Mouse (Mus musculus) spleen, adult 2 months (tissue): Measurements from ENCODE around the gene Chka.

ENCODE experiments used
- CTCF ChIP-seq: fragments of 200-500 bp; IDR thresholded peaks from 2 replicates; pipeline ENCODE4 v1.5.1; 2011; ENCODE audit warnings: mild to moderate bottlenecking, inconsistent platforms; ENCODE audit not compliant: insufficient read depth, insufficient read length, insufficient replicate concordance; ENCODE audit errors: extremely low read depth
- POLR2A ChIP-seq: fragments of 200-500 bp; IDR thresholded peaks from 2 replicates; pipeline ENCODE4 v1.6.1; 2011; ENCODE audit warnings: low read depth, low read length, inconsistent platforms

DNA sequence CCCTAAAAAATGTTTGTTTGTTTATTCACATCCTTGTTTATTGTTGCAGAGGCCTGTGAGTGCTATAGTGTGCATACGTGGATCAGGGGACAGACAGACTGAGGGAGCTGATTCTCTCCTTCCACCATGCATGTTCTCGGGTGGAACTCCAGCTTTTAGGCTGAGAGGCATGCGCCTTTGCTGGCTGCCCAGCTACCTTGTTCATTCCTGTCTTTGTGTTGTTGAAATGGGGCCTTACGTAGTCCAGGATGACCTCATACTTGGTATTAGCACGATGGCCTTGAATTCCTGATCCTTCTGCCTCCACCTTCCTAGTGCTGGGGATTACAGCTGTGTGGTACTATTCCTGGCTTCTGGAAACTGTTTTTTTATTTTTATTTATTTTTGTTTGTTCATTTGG, 3.9 kb upstream of the Chka start:
- TF ChIP-seq CTCF (no peak), POLR2A (no peak)
